In the genomic region with DNA sequence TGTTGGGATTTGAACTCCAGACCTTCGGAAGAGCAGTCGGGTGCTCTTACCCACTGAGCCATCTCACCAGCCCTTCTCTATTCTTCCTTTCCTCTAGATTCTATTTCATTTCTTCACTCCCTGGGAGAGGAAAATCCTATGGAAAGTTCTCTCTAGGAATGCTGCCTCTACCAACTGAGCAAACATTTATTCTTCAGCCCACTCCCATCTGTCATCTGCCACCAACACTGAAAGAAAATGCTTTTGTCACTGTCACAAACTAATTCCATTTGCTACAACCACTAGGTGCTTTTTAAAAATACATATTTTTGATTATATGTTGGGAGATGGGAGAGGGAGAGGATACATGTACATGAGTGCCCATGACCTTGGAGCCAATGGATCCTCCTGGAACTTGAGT, we compare ENCODE assay signal across 12 mouse cellular contexts.
"Had no signal": no experiment of that assay in that cellular context is flagged by ENCODE, and none has a peak within 500 bp of the region (broad histone marks: within the 10 kb centered on the region; RNA-seq: fewer than 3 reads in every experiment).

No protein-coding gene starts in this region.

- DNase-seq: lung, adult 18-20 months; lung, embryonic 14.5 days; lung, postnatal 10 days; lung, postnatal 4 days; midbrain, embryonic 14.5 days; retina, postnatal 1 day; right cerebral cortex, postnatal 25 days; right cerebral cortex, postnatal 4 days; spleen, adult 18-20 months; thymus, adult 2 months; thymus, postnatal 25 days; thymus, postnatal 4 days had no signal
